In the genomic region with DNA sequence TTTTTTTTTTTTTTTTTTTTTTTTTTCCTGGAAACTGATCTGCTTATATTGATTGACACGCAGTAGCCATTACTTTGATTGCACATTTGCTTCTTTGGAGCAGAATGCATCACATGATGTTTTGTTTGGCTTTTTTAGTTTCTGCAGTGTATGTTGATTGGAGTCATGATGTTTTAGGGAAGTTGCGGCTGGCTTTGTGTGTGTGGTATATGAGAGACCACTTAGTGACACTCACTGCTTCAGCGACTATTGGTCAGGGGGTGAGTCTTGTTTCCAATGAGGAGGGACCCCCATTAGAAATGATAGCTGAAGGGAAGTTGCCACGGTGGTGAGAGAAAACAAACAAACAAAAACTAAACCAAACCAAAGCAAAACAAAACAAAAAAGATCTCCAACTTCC, we compare ENCODE assay signal across 18 mouse cellular contexts. TPM values are rescaled to one million over a fixed set of nuclear protein-coding genes. Genes with fewer than 3 reads are reported as not detected.
"Had no signal": no experiment of that assay in that cellular context is flagged by ENCODE, and none has a peak within 500 bp of the region (broad histone marks: within the 10 kb centered on the region; RNA-seq: fewer than 3 reads in every experiment).

No protein-coding gene starts in this region.

- ATAC-seq: liver, postnatal 0 days; lung, postnatal 0 days had no signal

- H3K4me3 ChIP-seq: kidney, embryonic 15.5 days; left cerebral cortex, adult 2 months; limb, embryonic 12.5 days; limb, embryonic 15.5 days; stomach, embryonic 15.5 days had no signal

- H3K27ac ChIP-seq: kidney, embryonic 15.5 days; left cerebral cortex, adult 2 months; limb, embryonic 12.5 days; limb, embryonic 15.5 days; liver, embryonic 14.5 days; macrophage; stomach, embryonic 15.5 days had no signal

- DNase-seq: kidney, adult 8-10 months; kidney, postnatal 10 days; kidney, postnatal 36 days; layer of hippocampus, postnatal 36 days; liver, postnatal 0 days; lung, embryonic 14.5 days; midbrain, embryonic 14.5 days; right cerebral cortex, postnatal 14 days; spleen, adult 18-20 months; thymus, postnatal 25 days had no signal

RNA-seq across cellular contexts. Expression of a gene that starts 55.7 kb away (rescaled TPM):
- polyA plus RNA-seq: lung, postnatal 0 days had no signal
